Mouse (Mus musculus): Measurements from ENCODE around the gene Mcts1. TPM values are rescaled to one million over a fixed set of nuclear protein-coding genes. Genes with fewer than 3 reads are reported as not detected.

The Mcts1 gene
- polyA plus RNA-seq (2015; fragmentation: Nextera tagmentation; extraction: Ambion mirVana) = 96.1 and 96.7 TPM in 2 replicates

DNA sequence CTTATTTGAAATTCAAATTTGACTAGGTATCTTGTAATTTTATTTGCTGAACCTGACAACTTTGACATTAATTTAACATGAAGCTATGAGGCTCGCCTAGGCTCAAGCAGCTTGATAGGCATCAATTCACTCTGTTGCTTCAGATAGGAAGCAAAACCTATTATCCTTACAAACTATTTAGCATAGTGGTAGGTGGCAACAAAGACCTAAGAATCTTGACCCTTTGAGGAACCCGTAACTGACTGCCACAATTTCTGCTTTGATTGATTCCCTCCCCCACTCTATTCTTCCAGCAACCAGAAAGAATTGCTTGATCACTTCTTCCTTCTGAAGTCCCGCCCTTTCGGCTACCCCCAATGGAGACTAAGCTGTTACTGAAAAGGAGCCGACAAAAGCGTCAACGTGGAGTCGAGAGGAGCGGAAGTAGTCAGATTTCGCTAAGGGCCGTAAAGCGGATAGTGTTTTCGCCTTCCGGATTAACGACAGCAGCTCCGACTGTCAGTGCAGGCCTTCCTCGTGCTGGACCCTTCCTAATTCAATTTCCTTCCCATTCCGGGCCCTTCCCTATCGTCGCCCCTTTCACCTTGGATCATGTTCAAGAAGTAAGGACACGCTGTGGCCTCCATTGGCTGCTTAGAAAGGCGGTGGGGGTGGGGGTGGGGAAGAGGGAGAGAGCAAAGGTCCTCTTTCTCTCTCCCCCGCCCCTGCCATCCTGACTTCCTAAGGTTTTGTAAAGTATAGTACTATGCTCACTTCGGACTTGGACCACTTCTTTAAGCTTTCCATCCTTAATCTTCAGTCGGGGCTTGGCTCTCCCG lies at the start of gene Mcts1:
Gene Mcts1, plus strand, starts transcription at position 402 of the 818 bp plus-strand sequence.
- H3K27me3 ChIP-seq = no peaks in the 10 kb centered on the region
- no peaks in the 10 kb centered on the region for H3K36me3 ChIP-seq
- no peaks in the 10 kb centered on the region for H3K9me3 ChIP-seq
- peak within 1 kb of the TSS; percentile 52 for H3K4me3 ChIP-seq
- no peaks in the 10 kb centered on the region for H3K4me1 ChIP-seq
- H3K4me2 ChIP-seq = peak within 1 kb of the TSS; percentile 62
- 23% methylated on average over 26 of the region's 26 CpGs for WGBS
- peak; percentile 52 for ATAC-seq (ENCODE audit: insufficient number of reproducible peaks, insufficient read depth, low FRiP score, low TSS enrichment, low read depth)
- peak within 1 kb of the TSS; percentile 69 for H3K9ac ChIP-seq
- H3K27ac ChIP-seq = peak within 1 kb of the TSS; percentile 87

DNA sequence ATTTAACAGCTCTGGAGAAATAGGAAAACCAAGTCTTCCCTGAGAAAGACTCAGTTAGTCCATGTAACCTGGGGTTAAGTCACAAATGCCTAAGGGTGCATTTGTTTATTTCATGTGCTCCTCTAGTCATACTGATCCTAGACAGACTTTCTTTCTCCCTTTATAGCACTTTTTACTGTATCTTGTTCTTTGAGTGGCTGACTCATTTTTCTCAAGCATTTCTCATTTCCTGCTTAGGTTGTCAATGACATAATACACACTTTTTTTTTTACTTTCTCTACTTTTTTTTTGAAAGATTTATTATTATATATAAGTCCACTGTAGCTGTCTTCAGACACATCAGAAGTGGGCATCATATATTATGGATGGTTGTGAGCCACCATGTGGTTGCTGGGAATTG lies 47.1 kb upstream of the Mcts1 start:
- Histone ChIP-seq H3K27me3 (no peaks in the 10 kb centered on the region), H3K4me1 (no peaks in the 10 kb centered on the region), H3K27ac (no peak overlapping the region), H3K36me3 (peaks cover under 1% of the 10 kb centered on the region), H3K4me2 (no peak overlapping the region), H3K4me3 (no peak overlapping the region), H3K9ac (no peak overlapping the region), H3K9me3 (no peaks in the 10 kb centered on the region)
- ATAC-seq (ENCODE audit: insufficient number of reproducible peaks, insufficient read depth, low FRiP score, low TSS enrichment, low read depth) = no peak

DNA sequence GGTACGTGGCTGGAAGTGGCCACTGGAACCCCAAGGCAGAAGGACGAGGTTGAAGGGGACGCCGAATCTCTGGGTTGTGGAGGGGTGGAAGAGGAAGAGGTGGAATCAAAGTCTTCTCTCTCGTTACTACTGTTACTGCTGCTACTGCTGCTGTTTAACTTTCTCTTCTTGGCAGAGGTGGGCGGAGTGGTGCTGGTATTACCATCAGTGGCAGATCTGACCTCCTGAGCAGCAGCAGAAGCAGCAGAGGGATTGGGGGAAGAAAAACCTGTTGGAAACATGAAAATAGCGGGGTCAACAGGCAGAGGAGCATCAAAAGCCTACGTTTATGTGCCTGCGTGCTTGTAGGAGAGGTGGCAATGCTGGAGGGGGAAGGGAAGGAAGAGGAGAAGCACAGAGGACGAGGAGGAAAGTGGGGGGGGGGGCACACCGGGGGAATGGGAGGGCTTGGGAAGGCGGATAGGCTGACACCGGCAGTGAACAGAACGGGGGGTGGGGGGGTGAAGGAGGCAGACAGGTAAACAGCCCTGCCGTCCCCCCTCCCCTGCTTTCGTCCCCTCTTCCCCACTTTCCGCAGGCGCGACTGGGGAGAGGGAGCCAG lies 36.3 kb upstream of the Mcts1 start:
- Histone ChIP-seq H3K36me3 (peaks cover 5% of the 10 kb centered on the region; the same call in 1 of the 2 replicates), H3K27me3 (no peaks in the 10 kb centered on the region), H3K4me1 (no peaks in the 10 kb centered on the region), H3K9ac (peak overlapping the region; percentile 73), H3K9me3 (no peaks in the 10 kb centered on the region), H3K27ac (peak overlapping the region; percentile 96), H3K4me3 (peak overlapping the region; percentile 51), H3K4me2 (peak overlapping the region; percentile 63)
- ATAC-seq (ENCODE audit: insufficient number of reproducible peaks, insufficient read depth, low FRiP score, low TSS enrichment, low read depth) = no peak
- 22% methylated on average over 14 of the region's 19 CpGs for whole genome bisulfite sequencing

DNA sequence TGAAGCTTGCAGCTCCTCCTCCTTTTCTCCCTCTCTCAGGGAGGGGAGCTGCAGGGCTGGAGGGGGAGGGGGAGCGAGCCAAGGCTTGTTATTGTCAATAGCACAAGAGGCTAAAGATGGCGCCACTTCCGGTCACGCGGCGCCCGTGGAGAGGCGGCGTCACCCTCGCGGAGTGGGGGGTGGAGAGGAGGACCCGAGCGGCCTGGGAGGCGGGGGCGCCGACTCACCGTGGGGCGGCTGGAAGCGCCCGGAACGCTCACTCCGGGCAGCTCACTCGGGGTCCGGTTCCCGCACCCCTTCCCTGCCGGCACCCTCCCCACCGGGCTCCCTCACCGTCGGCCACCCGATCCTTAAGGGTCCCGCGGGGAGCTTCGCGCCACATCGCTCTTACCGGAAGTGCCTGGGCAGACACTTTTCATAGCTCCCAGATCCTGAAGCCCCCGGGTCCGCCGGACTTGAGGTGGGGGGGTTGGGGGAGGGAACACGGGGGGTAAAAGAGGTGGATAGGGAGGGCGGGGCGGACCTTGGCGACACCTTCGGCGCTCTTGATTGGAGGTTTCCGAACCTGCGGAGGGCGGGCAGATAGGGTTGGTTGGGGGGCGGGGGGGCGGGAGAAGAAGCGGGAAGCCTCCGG lies 35.7 kb upstream of the Mcts1 start:
- 17% methylated on average over 52 of the region's 52 CpGs for WGBS
- H3K27me3 ChIP-seq = no peaks in the 10 kb centered on the region
- H3K4me1 ChIP-seq = no peaks in the 10 kb centered on the region
- peak overlapping the region; percentile 73 for H3K9ac ChIP-seq
- H3K4me3 ChIP-seq = peak overlapping the region; percentile 51
- no peaks in the 10 kb centered on the region for H3K9me3 ChIP-seq
- ATAC-seq (ENCODE audit: insufficient number of reproducible peaks, insufficient read depth, low FRiP score, low TSS enrichment, low read depth) = peak; percentile 92
- H3K36me3 ChIP-seq = peaks cover 5% of the 10 kb centered on the region; the same call in 1 of the 2 replicates
- peak overlapping the region; percentile 63 for H3K4me2 ChIP-seq
- H3K27ac ChIP-seq = peak overlapping the region; percentile 96

DNA sequence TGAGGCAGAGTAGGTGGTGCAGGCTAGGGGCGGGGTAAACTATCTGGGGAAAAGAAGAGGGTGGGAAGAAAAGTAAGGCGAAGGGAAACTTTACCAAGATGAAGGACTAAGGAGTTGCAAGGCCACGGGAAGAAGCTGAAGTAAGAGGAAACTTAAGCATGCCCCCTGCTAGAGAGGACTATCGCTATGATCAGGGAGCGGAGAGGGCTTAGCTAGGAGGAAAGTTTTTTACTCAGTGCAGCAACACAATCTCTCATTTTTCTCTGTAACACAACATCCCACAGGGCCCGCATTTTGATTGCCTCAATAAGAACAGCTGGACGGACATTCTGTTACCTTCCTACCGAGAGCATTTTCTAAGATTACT lies 35.2 kb upstream of the Mcts1 start:
- H3K27ac ChIP-seq = peak overlapping the region; percentile 96
- ATAC-seq (ENCODE audit: insufficient number of reproducible peaks, insufficient read depth, low FRiP score, low TSS enrichment, low read depth) = no peak
- H3K9ac ChIP-seq = peak overlapping the region; percentile 66
- H3K9me3 ChIP-seq = no peaks in the 10 kb centered on the region
- H3K4me3 ChIP-seq = peak overlapping the region; percentile 51
- WGBS = 16% methylated on average over 8 of the region's 8 CpGs
- no peaks in the 10 kb centered on the region for H3K27me3 ChIP-seq
- H3K4me2 ChIP-seq = peak overlapping the region; percentile 53
- H3K36me3 ChIP-seq = no peaks in the 10 kb centered on the region; the same call in 1 of the 2 replicates
- H3K4me1 ChIP-seq = no peaks in the 10 kb centered on the region

DNA sequence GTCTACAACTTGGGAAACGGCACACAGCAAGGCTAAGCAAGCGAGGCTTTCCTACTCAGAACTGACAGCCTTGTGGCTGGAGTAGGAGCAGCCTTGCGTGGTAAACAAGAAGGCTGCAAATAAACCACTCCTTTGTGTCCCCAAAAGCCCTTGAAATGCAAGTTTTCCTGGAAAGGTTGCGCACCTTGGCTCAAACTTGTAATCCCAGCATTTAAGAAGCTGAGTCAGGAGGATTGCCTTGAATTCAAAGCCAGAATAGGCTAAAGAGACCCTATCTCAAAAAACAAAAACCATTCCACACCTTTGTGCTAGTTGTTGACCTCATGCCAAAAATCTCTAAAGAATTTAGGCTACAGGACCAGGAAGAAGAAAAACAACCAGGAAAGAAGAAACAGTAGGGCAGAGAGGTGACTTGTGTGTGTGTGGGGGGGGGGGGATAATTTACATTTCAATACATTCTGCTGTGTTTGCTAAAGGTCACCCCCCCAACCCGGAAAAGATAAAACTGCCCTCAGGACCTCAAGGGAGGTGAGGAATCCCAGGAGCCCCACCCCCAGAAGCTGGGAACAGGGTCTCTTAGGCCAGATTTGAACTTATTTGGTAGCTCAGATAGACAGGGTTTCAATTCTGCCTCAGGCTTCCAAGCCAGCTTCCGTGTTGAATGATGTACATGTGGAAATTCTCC lies 33.7 kb upstream of the Mcts1 start:
- Histone ChIP-seq H3K9me3 (no peaks in the 10 kb centered on the region), H3K27me3 (no peaks in the 10 kb centered on the region), H3K36me3 (no peaks in the 10 kb centered on the region), H3K4me3 (no peak overlapping the region), H3K4me2 (no peak overlapping the region), H3K9ac (no peak overlapping the region), H3K4me1 (no peaks in the 10 kb centered on the region), H3K27ac (no peak overlapping the region)
- WGBS = 71% methylated on average over 6 of the region's 6 CpGs
- ATAC-seq (ENCODE audit: insufficient number of reproducible peaks, insufficient read depth, low FRiP score, low TSS enrichment, low read depth) = no peak

DNA sequence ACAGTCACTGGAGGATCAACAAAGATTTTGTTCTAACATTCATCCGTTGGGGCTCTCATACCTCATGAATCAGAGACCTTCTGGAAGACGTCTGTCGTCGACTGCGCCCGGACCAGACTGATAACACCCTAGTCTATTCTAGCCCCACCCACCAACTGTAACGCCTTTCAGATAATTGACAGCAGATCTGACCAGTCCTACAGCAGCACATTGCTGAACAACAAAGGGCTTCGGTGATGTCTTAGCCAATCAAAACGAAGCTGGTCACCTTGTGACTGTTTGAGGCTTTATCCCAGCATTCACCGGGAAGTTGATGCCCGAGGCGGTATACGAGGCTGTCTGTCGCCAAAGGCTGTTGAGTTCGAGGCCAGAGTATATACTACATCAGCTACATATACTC lies 24.3 kb upstream of the Mcts1 start, which contains the start of gene Cul4b:
Gene Cul4b, minus strand, starts transcription at position 119 of the 400 bp plus-strand sequence.
- no peaks in the 10 kb centered on the region for H3K9me3 ChIP-seq
- no peak within 1 kb of the TSS for H3K4me3 ChIP-seq
- H3K27ac ChIP-seq = no peak within 1 kb of the TSS
- H3K4me1 ChIP-seq = no peaks in the 10 kb centered on the region
- ATAC-seq (ENCODE audit: insufficient number of reproducible peaks, insufficient read depth, low FRiP score, low TSS enrichment, low read depth) = no peak
- no peaks in the 10 kb centered on the region for H3K36me3 ChIP-seq
- no peaks in the 10 kb centered on the region for H3K27me3 ChIP-seq
- WGBS = 90% methylated on average over 15 of the region's 15 CpGs
- no peak within 1 kb of the TSS for H3K4me2 ChIP-seq
- H3K9ac ChIP-seq = no peak within 1 kb of the TSS

DNA sequence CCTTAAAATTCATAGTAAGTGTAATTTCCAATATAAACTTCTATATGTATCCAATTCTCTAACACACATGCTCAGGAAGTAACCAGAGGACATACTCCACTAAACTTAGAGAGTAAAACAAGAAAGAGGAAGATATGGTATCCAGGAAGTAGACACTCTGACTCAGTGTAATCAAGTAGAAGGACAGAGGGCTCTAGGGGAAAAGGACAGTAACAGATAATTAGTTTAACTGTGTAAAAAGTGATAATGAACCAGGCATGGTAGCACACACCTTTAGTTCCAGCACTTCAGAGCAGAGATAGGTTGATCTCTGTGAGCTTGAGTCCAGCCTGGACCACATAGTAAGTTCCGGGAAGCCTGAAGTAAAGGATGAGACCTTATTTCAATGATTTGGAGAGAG lies 19.2 kb upstream of the Mcts1 start:
- no peaks in the 10 kb centered on the region for H3K27me3 ChIP-seq
- H3K36me3 ChIP-seq = no peaks in the 10 kb centered on the region
- H3K9me3 ChIP-seq = no peaks in the 10 kb centered on the region
- no peak overlapping the region for H3K27ac ChIP-seq
- H3K4me1 ChIP-seq = no peaks in the 10 kb centered on the region
- H3K4me3 ChIP-seq = no peak overlapping the region
- no peak for ATAC-seq (ENCODE audit: insufficient number of reproducible peaks, insufficient read depth, low FRiP score, low TSS enrichment, low read depth)
- no peak overlapping the region for H3K9ac ChIP-seq
- H3K4me2 ChIP-seq = no peak overlapping the region
- 83% methylated on average over 1 of the region's 1 CpGs for WGBS

DNA sequence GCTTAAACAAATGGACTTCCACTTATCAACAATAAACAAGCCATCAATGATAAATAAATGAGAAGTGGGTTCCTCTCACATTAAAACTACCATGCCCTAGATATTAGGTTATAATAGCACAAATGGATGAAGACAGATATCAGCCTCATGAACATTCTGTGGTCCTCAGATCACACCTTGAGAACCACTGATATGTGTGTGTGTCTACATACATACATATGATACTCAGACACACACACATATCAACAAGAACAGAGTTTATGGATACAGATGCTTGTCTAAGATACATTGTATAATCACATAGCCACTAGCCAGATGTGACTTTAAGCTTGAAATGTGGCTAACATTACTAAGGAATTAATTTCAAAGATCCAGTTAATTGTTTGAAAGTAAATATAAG lies 17.1 kb upstream of the Mcts1 start:
- no peaks in the 10 kb centered on the region for H3K36me3 ChIP-seq
- H3K27ac ChIP-seq = no peak overlapping the region
- no peak overlapping the region for H3K4me3 ChIP-seq
- H3K4me1 ChIP-seq = no peaks in the 10 kb centered on the region
- no peak overlapping the region for H3K4me2 ChIP-seq
- H3K9ac ChIP-seq = no peak overlapping the region
- H3K9me3 ChIP-seq = no peaks in the 10 kb centered on the region
- no peak for ATAC-seq (ENCODE audit: insufficient number of reproducible peaks, insufficient read depth, low FRiP score, low TSS enrichment, low read depth)
- H3K27me3 ChIP-seq = no peaks in the 10 kb centered on the region

DNA sequence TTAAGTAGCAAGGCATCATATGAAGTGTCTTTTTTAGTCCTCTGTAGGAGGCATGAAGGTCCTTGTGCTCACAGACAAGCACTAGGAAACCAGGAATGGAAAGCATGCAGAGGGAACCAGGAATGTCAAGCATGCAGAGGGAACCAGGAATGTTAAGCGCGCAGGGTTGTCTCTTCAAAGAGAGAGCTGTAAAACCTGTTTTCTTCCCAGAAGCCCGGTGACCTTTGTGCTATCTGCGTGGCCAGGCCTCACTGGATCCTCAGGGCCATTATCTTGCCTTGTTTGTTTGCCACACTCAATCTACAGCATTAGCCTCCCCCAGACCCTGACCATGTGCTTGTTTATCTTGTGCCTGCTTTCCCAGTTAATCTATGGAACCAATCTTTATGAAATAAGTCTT lies 10.6 kb upstream of the Mcts1 start:
- no peaks in the 10 kb centered on the region for H3K9me3 ChIP-seq
- H3K4me3 ChIP-seq = no peak overlapping the region
- H3K4me1 ChIP-seq = no peaks in the 10 kb centered on the region
- no peak for ATAC-seq (ENCODE audit: insufficient number of reproducible peaks, insufficient read depth, low FRiP score, low TSS enrichment, low read depth)
- H3K4me2 ChIP-seq = no peak overlapping the region
- no peaks in the 10 kb centered on the region for H3K27me3 ChIP-seq
- no peaks in the 10 kb centered on the region for H3K36me3 ChIP-seq
- WGBS = 33% methylated on average over 4 of the region's 4 CpGs
- no peak overlapping the region for H3K9ac ChIP-seq
- no peak overlapping the region for H3K27ac ChIP-seq

DNA sequence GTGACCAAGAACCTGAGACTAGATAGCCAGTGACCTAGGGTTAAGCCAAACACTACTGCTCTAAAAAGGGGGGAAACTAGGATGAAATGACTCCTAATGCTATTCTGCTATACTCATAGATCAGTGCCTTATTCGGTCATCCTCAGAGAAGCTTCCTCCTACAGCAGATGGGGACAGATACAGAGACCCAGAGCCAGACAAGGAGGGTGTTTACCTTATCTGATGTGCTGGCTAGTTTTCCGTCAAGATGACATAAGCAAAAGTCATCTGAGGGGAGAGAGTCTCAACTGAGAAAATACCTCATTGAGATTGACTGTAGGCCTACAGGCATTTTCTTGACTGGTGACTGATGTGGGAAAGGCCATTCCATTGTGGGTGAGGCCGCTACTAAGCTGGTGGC lies 8.6 kb upstream of the Mcts1 start:
- Histone ChIP-seq H3K4me2 (no peak overlapping the region), H3K27me3 (no peaks in the 10 kb centered on the region), H3K27ac (no peak overlapping the region), H3K9me3 (no peaks in the 10 kb centered on the region), H3K4me3 (no peak overlapping the region), H3K36me3 (no peaks in the 10 kb centered on the region), H3K9ac (no peak overlapping the region), H3K4me1 (no peaks in the 10 kb centered on the region)
- ATAC-seq (ENCODE audit: insufficient number of reproducible peaks, insufficient read depth, low FRiP score, low TSS enrichment, low read depth) = no peak
- WGBS = 89% methylated on average over 3 of the region's 3 CpGs
